Mouse (Mus musculus): ENCODE data around the gene Rnf224. TPM values are rescaled to one million over a fixed set of nuclear protein-coding genes. Genes with fewer than 3 reads are reported as not detected.
"Not testable (repeated sequence)": the region's sequence is repeated elsewhere in the genome, so short reads cannot be mapped to it uniquely, and the experiment has no call there.

Rnf224 gene
- polyA plus RNA-seq, 1 experiment, result not detected

GRCm38 (mm10) chr2:25257250-25257649, 20.7 kb upstream of the Rnf224 start:
- 78% methylated on average over 5 of the region's 5 CpGs for WGBS
- not testable (repeated sequence) for DNase-seq (ENCODE audit: low read depth, low spot score)

GRCm38 (mm10) chr2:25256443-25257109, 20.0 kb upstream of the Rnf224 start:
- not testable (repeated sequence) for DNase-seq (ENCODE audit: low read depth, low spot score)
- WGBS, result 26% methylated on average over 12 of the region's 12 CpGs

- DNase-seq (ENCODE audit: low read depth, low spot score), result no peak
- 1% methylated on average over 39 of the region's 39 CpGs for WGBS
Observed at GRCm38 (mm10) chr2:25255284-25255779, 18.7 kb upstream of the Rnf224 start, which contains the start of gene Tmem203. TSS of gene Tmem203 (plus strand) at chr2:25255439.

GRCm38 (mm10) chr2:25252331-25252730, 15.7 kb upstream of the Rnf224 start:
- WGBS, result 86% methylated on average over 1 of the region's 1 CpGs
- DNase-seq (ENCODE audit: low read depth, low spot score), result no peak

GRCm38 (mm10) chr2:25246183-25247072, 9.8 kb upstream of the Rnf224 start, which contains the start of gene AL732309.1:
TSS of gene AL732309.1 (minus strand) at chr2:25246863.
- 35% methylated on average over 10 of the region's 10 CpGs for WGBS
- no peak for DNase-seq (ENCODE audit: low read depth, low spot score)

GRCm38 (mm10) chr2:25244144-25244543, 7.6 kb upstream of the Rnf224 start:
- WGBS, result 92% methylated on average over 4 of the region's 4 CpGs
- no peak for DNase-seq (ENCODE audit: low read depth, low spot score)

GRCm38 (mm10) chr2:25243342-25243741, 6.8 kb upstream of the Rnf224 start:
- WGBS, result 87% methylated on average over 8 of the region's 8 CpGs

GRCm38 (mm10) chr2:25242101-25242506, 5.5 kb upstream of the Rnf224 start, which contains the start of the genes Rnf208 and Cysrt1:
TSS of gene Rnf208 (plus strand) at chr2:25242255.
TSS of gene Cysrt1 (minus strand) at chr2:25242452.
- WGBS, result under 1% methylated on average over 59 of the region's 59 CpGs
- no peak for DNase-seq (ENCODE audit: low read depth, low spot score)

More at GRCm38 (mm10) chr2:25243342-25243741, 6.8 kb upstream of the Rnf224 start:
- no peak for DNase-seq (ENCODE audit: low read depth, low spot score)

- WGBS, result 10% methylated on average over 6 of the region's 6 CpGs
- DNase-seq (ENCODE audit: low read depth, low spot score), result no peak
Observed at GRCm38 (mm10) chr2:25241438-25241775, 4.8 kb upstream of the Rnf224 start.

GRCm38 (mm10) chr2:25240723-25241437, 4.3 kb upstream of the Rnf224 start:
- no peak for DNase-seq (ENCODE audit: low read depth, low spot score)
- 2% methylated on average over 29 of the region's 29 CpGs for WGBS

GRCm38 (mm10) chr2:25240310-25240709, 3.7 kb upstream of the Rnf224 start:
- 68% methylated on average over 8 of the region's 8 CpGs for WGBS
- DNase-seq (ENCODE audit: low read depth, low spot score), result no peak

GRCm38 (mm10) chr2:25239766-25240165, 3.2 kb upstream of the Rnf224 start:
- DNase-seq (ENCODE audit: low read depth, low spot score), result no peak
- WGBS, result 87% methylated on average over 3 of the region's 3 CpGs

- DNase-seq (ENCODE audit: low read depth, low spot score), result no peak
Observed at GRCm38 (mm10) chr2:25238106-25238505, 1.5 kb upstream of the Rnf224 start.

GRCm38 (mm10) chr2:25237522-25237921, 935 bp upstream of the Rnf224 start:
- 22% methylated on average over 4 of the region's 4 CpGs for WGBS
- no peak for DNase-seq (ENCODE audit: low read depth, low spot score)

- DNase-seq (ENCODE audit: low read depth, low spot score), result no peak
- 57% methylated on average over 5 of the region's 5 CpGs for WGBS
Observed at GRCm38 (mm10) chr2:25234551-25235220, 1.9 kb downstream of the Rnf224 start.

- no peak for DNase-seq (ENCODE audit: low read depth, low spot score)
Observed at GRCm38 (mm10) chr2:25234050-25234449, 2.5 kb downstream of the Rnf224 start, which contains the start of gene Slc34a3. TSS of gene Slc34a3 (minus strand) at chr2:25234364.

GRCm38 (mm10) chr2:25233421-25233820, 3.2 kb downstream of the Rnf224 start:
- 65% methylated on average over 4 of the region's 4 CpGs for WGBS
- DNase-seq (ENCODE audit: low read depth, low spot score), result no peak

More at GRCm38 (mm10) chr2:25234050-25234449, 2.5 kb downstream of the Rnf224 start, which contains the start of gene Slc34a3:
- 72% methylated on average over 3 of the region's 3 CpGs for WGBS

GRCm38 (mm10) chr2:25231038-25231437, 5.5 kb downstream of the Rnf224 start:
- DNase-seq (ENCODE audit: low read depth, low spot score), result no peak
- 82% methylated on average over 12 of the region's 12 CpGs for WGBS

GRCm38 (mm10) chr2:25230581-25230980, 6.0 kb downstream of the Rnf224 start:
- WGBS, result 92% methylated on average over 7 of the region's 7 CpGs
- no peak for DNase-seq (ENCODE audit: low read depth, low spot score)
